ENCODE assay signal across 12 mouse cellular contexts in the genomic region with DNA sequence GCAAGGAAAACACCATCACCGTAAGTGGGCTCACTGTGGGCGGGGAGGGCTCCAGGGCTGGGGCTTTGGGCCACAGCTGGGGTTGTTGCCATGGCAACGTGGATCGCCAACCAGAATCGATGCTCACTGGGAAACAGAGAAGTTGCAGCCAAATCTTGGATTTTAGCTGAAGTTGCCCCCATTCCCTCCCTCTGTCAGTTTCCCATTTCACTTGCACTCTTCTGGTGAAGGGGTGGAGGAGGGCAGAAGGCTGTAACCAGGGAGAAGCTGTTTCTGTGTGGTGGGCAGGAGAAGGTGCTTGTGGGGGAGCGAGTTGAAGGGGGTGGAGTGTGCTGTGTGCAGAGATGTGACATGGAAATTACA. TPM values are rescaled to one million over a fixed set of nuclear protein-coding genes. Genes with fewer than 3 reads are reported as not detected.
DNase-seq lines count a peak whose midpoint lies in the region; ATAC-seq lines count a peak whose summit lies in the region.
"Had no signal": no experiment of that assay in that cellular context is flagged by ENCODE, and none has a peak within 500 bp of the region (broad histone marks: within the 10 kb centered on the region; RNA-seq: fewer than 3 reads in every experiment).

No protein-coding gene starts in this region.

- H3K36me3 ChIP-seq in midbrain, embryonic 14.5 days (ENCODE audit: control insufficient read depth, insufficient read depth, low read length), result no peaks in the 10 kb centered on the region

- peaks cover 12% of the 10 kb centered on the region for H3K4me1 ChIP-seq in midbrain, embryonic 14.5 days (ENCODE audit: control insufficient read depth, insufficient read depth, low read length)

- no peak overlapping the region for H3K27ac ChIP-seq in midbrain, embryonic 14.5 days (replicated peaks; ENCODE audit: low read depth, low read length)
- H3K27ac ChIP-seq: liver, embryonic 14.5 days had no signal

- ATAC-seq in midbrain, embryonic 14.5 days (ENCODE audit: low FRiP score, low TSS enrichment), result no peak

- H3K9me3 ChIP-seq in midbrain, embryonic 14.5 days (ENCODE audit: control insufficient read depth, low read length), result no peaks in the 10 kb centered on the region

- peak overlapping the region; percentile 36 for H3K4me2 ChIP-seq in midbrain, embryonic 14.5 days (ENCODE audit: low read length)

- peak; percentile 79 to 80 for DNase-seq in cerebellum, postnatal 25 days
- DNase-seq in cerebellum, adult 11-12 months, result no peak
- peak; percentile 54 for DNase-seq in R1 (ENCODE audit: low read depth, low spot score)
- peak; percentile 11 for DNase-seq in forelimb bud, embryonic 11.5 days (ENCODE audit: low read depth, low spot score)
- DNase-seq in midbrain, embryonic 14.5 days, result peak; percentile 51
- DNase-seq in yolk sac, embryonic 10.5 days (ENCODE audit: low spot score), result no peak
- no peak for DNase-seq in thymus, postnatal 4 days
- DNase-seq in layer of hippocampus, adult 11-12 months (ENCODE audit: low spot score), result no peak
- DNase-seq: heart, postnatal 14 days had no signal

- no peak overlapping the region; the same call in 1 of the 2 replicates for H3K4me3 ChIP-seq in midbrain, embryonic 14.5 days (replicated peaks; ENCODE audit: low read depth, low read length)

- H3K27me3 ChIP-seq in midbrain, embryonic 14.5 days (ENCODE audit: control insufficient read depth, insufficient read depth, low read length), result no peaks in the 10 kb centered on the region

- no peak overlapping the region for H3K9ac ChIP-seq in midbrain, embryonic 14.5 days (replicated peaks; ENCODE audit: low read length)
- H3K9ac ChIP-seq: liver, embryonic 14.5 days had no signal

- 21% methylated on average over 6 of the region's 6 CpGs for WGBS in midbrain, embryonic 14.5 days

RNA-seq across cellular contexts. Expression of gene Rcvrn, which starts 42.3 kb away (rescaled TPM):
- polyA plus RNA-seq in midbrain, embryonic 14.5 days (2014; fragmentation: Nextera tagmentation; extraction: Ambion mirVana), result not detected in 2 replicates
- polyA plus RNA-seq: C2C12; large intestine, adult 2 months; liver, embryonic 14.5 days had no signal

Comparison
In these comparisons a context has a peak if more than half of its experiments do, and no peak if none do; other contexts are left out.
1. DNase-seq: peak in cerebellum, postnatal 25 days (2 of 2), R1 (single experiment), forelimb bud, embryonic 11.5 days (single experiment) and midbrain, embryonic 14.5 days (single experiment); none in cerebellum, adult 11-12 months (single experiment), yolk sac, embryonic 10.5 days (single experiment), thymus, postnatal 4 days (single experiment) and layer of hippocampus, adult 11-12 months (single experiment).